Mouse (Mus musculus): ENCODE results near the gene Cts8. TPM values are rescaled to one million over a fixed set of nuclear protein-coding genes. Genes with fewer than 3 reads are reported as not detected.

The Cts8 gene
- not detected in 4 replicates for total RNA-seq (2023)

GRCm38 (mm10) chr13:61255258-61255657 is at the start of gene Cts8:
TSS of gene Cts8 (minus strand) at chr13:61255358.

GRCm38 (mm10) chr13:61288739-61289138 is 33.6 kb upstream of the Cts8 start, which contains the start of gene Gm49398:
TSS of gene Gm49398 (minus strand) at chr13:61288839.

GRCm38 (mm10) chr13:61203310-61203709 is 51.8 kb downstream of the Cts8 start, which contains the start of gene Cts6:
TSS of gene Cts6 (minus strand) at chr13:61203410.

Other genes with a start within 250 kb of the Cts8 start
- not detected in 4 replicates for gene Ctsj, start 249.4 kb downstream of the Cts8 start, total RNA-seq (2023)
- not detected in 4 replicates for gene Ctsq, start 214.7 kb downstream of the Cts8 start, total RNA-seq (2023)
- not detected in 4 replicates for gene Ctsr, start 91.1 kb downstream of the Cts8 start, total RNA-seq (2023)
- gene Cts6, start 51.9 kb downstream of the Cts8 start, total RNA-seq (2023), result not detected in 4 replicates
- gene Gm49398, start 33.5 kb upstream of the Cts8 start, total RNA-seq (2023), result not detected in 4 replicates
- gene Cts7, start 102.8 kb upstream of the Cts8 start, total RNA-seq (2023), result not detected in 4 replicates